Mouse (Mus musculus) testis, adult 2 months (tissue): ENCODE data around the gene Rarb.

Experiments
- CTCF ChIP-seq: fragments of 200-500 bp; IDR thresholded peaks from 2 replicates; pipeline ENCODE4 v1.5.1; 2012; ENCODE audit warnings: low read depth, mild to moderate bottlenecking, inconsistent platforms, low read length, moderate library complexity; ENCODE audit not compliant: control insufficient read depth, insufficient read depth, insufficient replicate concordance
- POLR2A ChIP-seq: fragments of 200-500 bp; IDR thresholded peaks from 2 replicates; pipeline ENCODE4 v1.6.1; 2012; ENCODE audit warnings: low read depth, mild to moderate bottlenecking, inconsistent platforms, low read length, moderate library complexity; ENCODE audit not compliant: control insufficient read depth

- TF ChIP-seq POLR2A (no peak), CTCF (no peak)
These were observed 119.7 kb downstream of the Rarb start for GRCm38 (mm10) chr14:16699228-16699627.
